Mouse (Mus musculus) c-Kit-negative CD71-positive TER-119-positive erythroid progenitor cells, embryonic 14.5 days (primary cell): Measurements from ENCODE around the gene Ankar.

Experiments used
- DNase-seq: peaks from one replicate; pipeline ENCODE4 v3.0.0-alpha.2; 2013; ENCODE audit warnings: low read depth, low spot score

The Ankar gene

DNA sequence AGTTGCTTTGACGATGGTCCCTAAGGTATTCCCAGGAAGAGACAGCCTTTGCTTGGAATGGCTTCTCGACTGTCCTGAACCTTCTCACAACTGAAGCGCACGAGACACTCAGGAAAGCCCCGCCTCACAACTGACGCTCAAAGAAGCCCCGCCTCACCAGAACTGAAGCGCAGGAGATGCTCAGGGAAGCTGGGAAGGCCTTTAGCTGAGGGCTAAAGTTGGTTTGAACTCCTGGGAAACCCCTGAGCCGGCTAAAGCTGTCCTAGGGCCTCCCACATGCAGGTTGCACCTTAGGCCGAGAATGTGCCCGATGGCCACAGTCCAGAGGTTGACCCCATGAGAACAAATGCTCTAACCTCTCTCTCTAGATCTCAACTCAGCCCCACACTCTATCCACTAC lies at the start of gene Ankar:
Ankar (minus strand) TSS at position 101 of the 400 bp plus-strand sequence.
- DNase-seq: no peak

DNA sequence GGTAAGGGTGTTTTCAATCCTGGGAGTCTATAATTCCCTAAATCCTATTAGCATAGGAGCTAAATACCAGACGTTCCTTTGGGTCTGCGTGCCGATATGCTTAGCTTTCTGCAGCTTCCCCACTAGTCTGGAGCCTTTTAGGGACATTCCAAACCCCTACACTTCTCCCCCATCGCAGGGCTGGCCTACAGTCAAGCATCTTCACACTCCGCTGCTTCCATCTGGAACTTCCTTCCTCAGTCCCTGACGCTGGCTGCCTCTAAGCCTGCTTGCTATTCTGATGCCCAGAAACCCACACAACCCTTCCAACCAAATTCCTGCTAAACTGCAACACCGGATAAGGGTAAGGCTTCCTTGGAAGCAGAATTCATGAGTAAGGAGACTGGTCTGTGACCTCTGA lies 46.0 kb upstream of the Ankar start:
- no peak for DNase-seq

- no peak for DNase-seq
Observed at GRCm38 (mm10) chr1:72744816-72745506, 44.6 kb upstream of the Ankar start.

- no peak for DNase-seq
Observed at GRCm38 (mm10) chr1:72741406-72741805, 41.0 kb upstream of the Ankar start.

- DNase-seq: no peak
Observed at GRCm38 (mm10) chr1:72739681-72740063, 39.3 kb upstream of the Ankar start.

DNA sequence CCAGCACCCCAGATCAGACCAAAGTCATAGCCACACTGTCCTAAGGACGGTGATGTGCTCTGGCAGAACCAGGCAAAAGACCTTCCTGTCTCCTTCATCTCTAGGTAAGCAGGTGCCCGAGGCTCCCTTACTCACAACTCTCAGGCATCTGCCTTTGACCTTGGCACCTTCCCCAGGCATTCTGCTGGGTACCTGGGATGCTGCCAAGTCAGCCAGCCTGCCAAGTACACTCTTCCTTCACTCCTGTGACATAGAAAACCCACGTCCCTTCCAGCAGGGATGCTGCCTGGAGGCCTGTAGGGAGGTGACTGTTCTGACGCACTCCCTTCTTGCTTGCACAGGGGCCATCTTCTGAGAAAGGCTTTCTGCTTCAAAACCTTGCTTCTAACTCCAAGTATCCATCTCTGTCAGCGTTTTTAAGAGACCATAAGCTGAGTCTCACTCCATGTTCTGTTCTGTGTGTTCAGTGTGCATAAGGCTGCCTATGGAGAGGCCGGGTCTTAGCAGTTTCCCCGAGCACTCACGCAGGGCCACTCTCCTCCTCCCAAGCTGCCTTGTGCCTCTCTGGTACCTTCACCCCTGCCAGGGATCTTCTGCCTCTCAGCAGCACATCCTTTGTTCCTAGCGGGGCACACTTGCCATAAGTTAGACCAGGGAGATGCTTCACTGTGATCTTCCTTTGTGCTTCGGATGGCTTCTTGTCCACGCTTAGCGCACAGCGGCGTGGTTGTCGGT lies 38.7 kb upstream of the Ankar start:
- no peak for DNase-seq

DNA sequence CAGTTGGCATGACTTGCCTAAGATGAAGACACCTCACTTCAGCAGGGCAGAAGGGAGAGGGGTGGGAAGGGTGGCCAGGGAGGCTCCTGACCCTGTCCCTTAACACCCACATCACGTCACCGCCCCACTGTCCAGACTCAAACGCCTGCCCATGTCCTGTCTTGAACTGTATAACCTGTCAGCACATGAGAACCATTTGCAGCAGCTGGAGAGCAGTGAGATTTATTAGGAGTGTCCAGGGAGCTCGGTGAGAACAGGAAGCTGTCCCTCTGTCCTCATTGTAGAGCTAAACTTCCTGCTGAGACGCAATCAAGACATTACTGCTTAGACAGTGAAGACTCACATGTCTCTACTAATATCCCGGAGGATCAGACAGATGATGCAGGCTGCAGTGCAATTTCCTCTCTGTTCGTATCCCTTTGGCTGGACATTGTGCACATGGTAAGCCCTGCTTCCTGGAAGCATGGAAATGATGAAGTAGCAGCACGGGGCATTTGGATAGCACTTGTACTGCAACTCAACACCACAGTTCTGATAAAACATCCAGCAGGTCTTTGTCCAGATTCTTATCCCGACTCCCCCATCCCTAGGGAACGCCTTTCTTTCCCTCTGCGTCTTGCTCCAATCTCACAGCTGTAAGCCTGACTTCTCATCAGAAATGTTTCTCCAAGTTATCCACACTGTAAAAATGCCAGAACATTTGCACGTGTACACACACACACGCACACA lies 36.2 kb upstream of the Ankar start:
- DNase-seq: no peak

DNA sequence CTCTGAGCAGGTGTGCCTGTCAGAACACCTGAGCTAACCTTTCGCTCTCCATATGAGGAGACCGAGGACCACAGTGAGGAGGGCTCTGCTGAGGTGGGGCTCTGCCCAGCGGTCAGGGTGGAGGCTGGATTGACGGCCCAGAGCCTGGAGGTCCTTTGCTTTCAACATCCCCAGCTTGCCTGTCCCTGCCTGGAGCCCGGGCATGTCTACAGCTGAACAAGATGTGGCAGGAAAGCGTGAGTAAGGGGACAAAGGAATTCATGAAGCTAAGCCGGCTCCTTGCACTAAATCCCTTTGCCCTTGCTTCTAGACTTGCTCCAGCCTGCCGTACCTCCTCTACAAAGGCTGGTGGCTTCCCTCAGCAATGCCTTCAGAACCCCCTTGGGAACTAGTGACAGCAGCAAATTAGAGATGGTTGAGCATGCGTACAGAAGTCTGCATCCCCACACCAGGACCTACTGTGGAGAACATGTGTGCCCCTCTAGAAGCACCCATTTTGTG lies 32.9 kb upstream of the Ankar start:
- no peak for DNase-seq

DNA sequence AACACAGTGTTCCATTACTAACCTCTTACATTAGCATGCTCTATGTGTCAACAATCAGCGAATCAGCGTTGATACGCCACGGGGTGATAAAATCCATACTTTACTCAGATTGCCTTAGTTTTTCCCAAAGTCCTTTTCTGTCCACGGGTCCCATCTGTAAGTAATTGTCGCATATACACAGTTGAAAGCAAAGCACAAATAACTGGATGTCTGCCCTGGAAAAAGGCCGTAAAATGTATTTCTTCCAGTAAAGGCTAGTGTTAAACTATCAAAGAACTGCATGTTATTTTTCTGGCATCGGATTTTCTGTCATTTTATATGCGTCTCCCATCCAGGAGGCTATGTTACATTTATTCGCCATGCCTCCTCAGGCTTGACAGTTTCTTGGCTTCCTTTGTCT lies 29.7 kb upstream of the Ankar start:
- DNase-seq: no peak

- DNase-seq: no peak
Observed at GRCm38 (mm10) chr1:72728781-72729180, 28.4 kb upstream of the Ankar start.

DNA sequence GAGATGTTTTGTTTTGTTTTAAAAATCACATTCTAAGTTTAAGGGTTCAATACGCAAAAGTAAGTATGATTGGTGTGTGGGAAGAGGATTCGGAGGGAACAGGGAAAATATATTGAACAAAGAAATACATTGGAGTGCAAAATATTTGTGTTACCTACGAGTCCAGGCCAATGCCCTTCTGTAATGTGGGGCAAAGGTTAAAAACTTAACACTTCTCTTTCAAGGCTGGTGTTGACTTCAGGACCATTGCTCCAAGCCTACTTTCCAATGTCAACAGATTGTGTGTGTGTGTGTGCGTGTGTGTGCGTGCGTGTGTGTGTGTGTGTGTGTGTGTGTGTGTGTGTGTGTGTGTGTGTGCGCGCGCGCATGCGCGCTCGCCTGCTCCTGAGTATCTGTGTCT lies 25.6 kb upstream of the Ankar start:
- DNase-seq: no peak

DNA sequence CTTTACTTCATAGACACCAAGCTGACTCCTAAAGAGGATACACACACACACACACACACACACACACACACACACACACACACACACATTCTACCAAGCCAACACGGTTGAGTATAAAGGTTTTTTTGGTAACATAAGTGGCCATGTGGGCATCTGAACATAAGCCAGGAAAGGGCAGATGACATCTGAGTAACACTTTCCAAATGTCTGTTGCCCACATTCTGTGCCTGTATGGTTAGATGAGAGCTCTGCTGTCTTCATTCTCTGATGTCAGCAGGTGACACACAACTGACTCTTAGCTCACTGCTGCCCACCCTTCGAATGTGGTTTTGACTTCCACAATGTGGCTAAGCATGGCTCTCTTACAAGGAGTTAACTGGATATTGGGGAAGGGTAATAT lies 24.0 kb upstream of the Ankar start:
- DNase-seq: no peak

- DNase-seq: no peak
Observed at GRCm38 (mm10) chr1:72722646-72723045, 22.3 kb upstream of the Ankar start.

DNA sequence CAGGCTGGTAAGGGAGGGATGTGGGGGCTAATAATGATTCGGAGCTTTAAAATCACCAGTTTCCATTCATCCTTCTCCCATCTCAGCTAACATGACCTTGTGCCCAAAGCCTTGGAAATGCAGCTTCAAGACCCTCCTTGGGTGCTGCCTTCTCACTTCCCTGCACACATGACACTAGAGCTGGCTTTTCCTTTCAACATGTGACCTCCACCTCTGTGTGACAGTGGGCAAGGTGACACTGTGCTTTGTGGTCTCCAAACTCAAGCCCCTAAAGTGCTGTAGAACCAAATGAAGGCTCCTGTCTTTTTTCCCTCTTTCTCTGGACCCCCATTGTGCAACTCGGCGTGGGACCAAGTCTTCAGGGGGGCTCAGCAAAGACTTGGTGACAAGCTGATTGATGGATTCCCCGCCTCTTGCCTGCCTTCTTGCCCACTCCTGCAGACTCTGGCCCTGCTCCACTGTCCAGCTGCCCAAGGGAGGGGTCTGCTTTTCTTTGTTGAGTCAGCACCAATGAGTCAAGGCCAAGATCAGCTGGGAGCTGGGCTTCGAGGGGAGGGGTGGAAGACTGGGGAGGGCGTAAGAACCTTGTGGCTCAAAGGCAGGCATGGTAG lies 19.8 kb upstream of the Ankar start:
- no peak for DNase-seq

DNA sequence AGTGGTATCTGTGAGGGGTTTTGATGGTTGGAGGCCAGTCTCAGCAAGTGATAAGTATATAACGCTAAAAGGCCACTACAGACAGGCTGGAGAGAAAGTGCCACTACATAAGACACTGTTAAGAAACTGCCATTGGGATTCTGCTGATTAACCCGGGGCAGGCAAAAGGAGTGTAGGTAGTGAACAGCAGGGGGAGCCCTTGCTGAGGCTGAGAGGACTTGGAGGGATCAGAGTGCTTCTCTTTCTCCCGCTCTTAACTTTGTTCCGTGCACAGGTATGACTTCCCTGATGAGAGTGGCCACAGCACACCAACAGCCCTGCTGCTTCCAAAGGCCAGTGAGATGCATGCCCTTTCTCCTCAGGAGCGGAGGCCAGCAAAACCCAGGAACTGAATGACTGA lies 18.5 kb upstream of the Ankar start:
- peak; percentile 51 for DNase-seq

GRCm38 (mm10) chr1:72717540-72717939 lies 17.2 kb upstream of the Ankar start:
- no peak for DNase-seq

DNA sequence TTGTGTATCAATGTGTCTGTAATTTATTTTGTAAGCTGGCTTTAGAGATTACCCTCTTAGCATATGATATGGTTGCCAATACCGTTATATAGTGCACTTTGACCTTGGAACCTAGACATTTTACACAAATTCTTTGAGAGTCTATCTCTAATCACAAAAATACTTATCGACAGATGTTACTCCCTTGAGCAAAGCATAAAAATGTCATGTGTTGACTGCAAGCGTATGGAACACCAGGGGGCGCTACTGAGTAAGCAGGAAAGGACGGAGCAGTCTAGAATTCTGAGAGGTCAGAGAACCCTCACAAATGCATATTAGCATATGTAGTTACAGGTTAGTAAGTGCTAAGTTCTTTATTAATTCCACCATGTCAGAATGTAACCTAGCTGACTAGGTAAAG lies 16.5 kb upstream of the Ankar start:
- peak; percentile 71 for DNase-seq

GRCm38 (mm10) chr1:72716421-72716820 lies 16.0 kb upstream of the Ankar start:
- no peak for DNase-seq

DNA sequence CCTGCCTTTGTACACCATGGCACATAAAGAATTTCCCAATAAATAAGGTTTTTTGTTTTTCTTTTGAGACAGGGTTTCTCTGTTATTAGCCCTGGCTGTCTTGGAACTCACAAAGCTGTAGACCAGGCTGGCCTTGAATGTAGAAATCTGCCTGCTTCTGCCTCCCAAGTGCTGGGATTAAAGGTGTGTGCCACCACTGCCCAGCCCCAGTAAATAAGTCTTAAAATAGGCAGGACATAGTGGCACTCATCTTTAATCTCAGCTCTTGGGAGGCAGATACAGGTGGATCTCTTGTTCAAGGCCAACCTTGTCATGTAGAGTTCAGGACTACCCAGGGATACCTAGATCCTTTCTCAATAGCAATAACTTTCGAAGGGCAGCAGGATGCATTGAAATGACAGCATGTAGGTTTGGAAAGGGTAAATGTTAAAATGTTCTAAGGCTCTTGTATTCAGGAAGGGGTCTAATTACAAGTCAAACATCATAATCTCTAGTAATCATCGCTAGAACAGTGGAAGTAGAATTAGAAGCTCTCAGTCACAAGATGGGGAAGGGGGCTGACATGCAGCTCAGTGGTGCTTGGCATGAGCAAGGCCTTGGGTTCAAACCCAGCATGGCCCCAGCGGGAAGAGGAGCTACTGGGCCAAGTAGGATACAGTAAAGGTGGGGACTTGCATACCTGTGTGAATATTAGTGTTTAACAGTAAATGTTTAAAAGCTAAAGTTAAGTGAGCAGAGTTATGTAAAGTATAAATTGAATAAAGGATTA lies 15.4 kb upstream of the Ankar start:
- DNase-seq: no peak

DNA sequence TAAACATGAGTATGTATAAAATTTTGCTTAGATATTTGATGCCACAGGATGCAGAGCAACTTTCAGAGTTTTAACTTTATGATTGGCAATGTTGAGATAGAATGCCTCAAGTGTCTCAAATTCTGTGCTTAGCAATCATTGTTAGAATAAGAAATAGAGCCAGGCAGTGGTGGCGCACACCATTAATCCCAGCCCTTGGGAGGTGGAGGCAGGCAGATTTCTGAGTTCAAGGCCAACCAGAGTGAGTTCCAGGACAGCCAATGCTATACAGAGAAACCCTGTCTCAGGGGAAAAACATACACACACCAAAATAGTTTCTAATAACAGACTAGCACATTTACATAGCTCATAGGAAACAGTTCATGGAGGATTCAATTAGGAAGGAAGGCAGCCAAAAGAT lies 14.7 kb upstream of the Ankar start:
- DNase-seq: no peak

DNA sequence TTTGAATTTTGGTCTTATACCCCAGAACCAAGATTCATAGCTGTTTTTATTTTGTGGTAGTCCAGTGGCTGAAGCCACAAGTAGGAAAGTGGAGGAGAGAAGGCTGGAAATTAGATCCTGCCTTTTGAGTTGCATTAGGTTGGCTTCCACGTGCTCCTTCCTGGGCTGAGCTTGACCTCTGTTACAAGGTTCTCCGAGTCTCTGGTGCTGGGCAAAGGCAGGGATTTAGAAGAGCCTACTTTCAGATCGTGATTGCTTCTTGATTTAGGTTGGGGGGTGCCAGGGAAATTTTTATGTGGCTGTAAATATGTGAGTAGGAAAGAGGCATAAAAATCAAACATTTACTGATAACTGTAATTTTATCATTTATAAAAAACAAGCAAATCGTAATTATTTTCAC lies 14.2 kb upstream of the Ankar start:
- DNase-seq: no peak
